Mouse (Mus musculus) intestine, embryonic 14.5 days (tissue): ENCODE results near the gene Mmp24. TPM values are rescaled to one million over a fixed set of nuclear protein-coding genes. Genes with fewer than 3 reads are reported as not detected.

ENCODE experiments used
- ATAC-seq: fragments of 200-750 bp; cut with Nextera tagmentation; replicated peaks from 2 replicates; pipeline ENCODE4 v1.8.0; 2017; ENCODE audit warnings: low read depth, moderate number of reproducible peaks, moderate TSS enrichment, moderate library complexity; ENCODE audit not compliant: low FRiP score, low TSS enrichment
- DNase-seq: peaks from one replicate; pipeline ENCODE4 v3.0.0-alpha.2; 2018; ENCODE audit warnings: low spot score
- H3K27ac ChIP-seq: fragments of 300-500 bp; sonication (generic); 2 replicates; pipeline ENCODE4 v1.5.1; 2014; ENCODE audit warnings: low read depth, mild to moderate bottlenecking, control low read depth
- H3K27me3 ChIP-seq: fragments of 300-500 bp; sonication (generic); replicated peaks from 2 replicates; pipeline ENCODE4 v1.6.1; 2014; ENCODE audit warnings: low read length, control low read depth; ENCODE audit not compliant: control insufficient read depth, insufficient read depth
- H3K36me3 ChIP-seq: fragments of 300-500 bp; sonication (generic); 2 replicates; pipeline ENCODE4 v1.6.1; 2014; ENCODE audit warnings: low read length, control low read depth; ENCODE audit not compliant: control insufficient read depth, insufficient read depth
- H3K4me1 ChIP-seq: fragments of 300-500 bp; sonication (generic); replicated peaks from 2 replicates; pipeline ENCODE4 v1.6.1; 2014; ENCODE audit warnings: low read length, control low read depth, mixed read lengths; ENCODE audit not compliant: control insufficient read depth, insufficient read depth
- H3K4me2 ChIP-seq: fragments of 300-500 bp; sonication (generic); 2 replicates; pipeline ENCODE4 v1.6.1; 2014; ENCODE audit warnings: low read length
- H3K4me3 ChIP-seq: fragments of 300-500 bp; sonication (generic); 2 replicates; pipeline ENCODE4 v1.5.1; 2014; ENCODE audit warnings: low read depth, low read length, control low read depth, mixed read lengths
- H3K9ac ChIP-seq: fragments of 300-500 bp; sonication (generic); 2 replicates; pipeline ENCODE4 v1.6.1; 2014; ENCODE audit warnings: mild to moderate bottlenecking, low read length
- H3K9me3 ChIP-seq: fragments of 300-500 bp; sonication (generic); 2 replicates; pipeline ENCODE4 v1.6.1; 2016; ENCODE audit warnings: low read length, control low read depth; ENCODE audit not compliant: control insufficient read depth
- WGBS: fragments of 180-500 bp; shearing (Covaris S2); extraction: QIAGEN DNeasy Blood & Tissue Kit; methylation state at CpG from one replicate; pipeline ENCODE4 v1.1.7; 2014; 5-methylcytosine and 5-hydroxymethylcytosine counted together
- polyA plus RNA-seq: library from polyadenylated mRNA; unstranded; fragments of >200 nt; fragmentation: Nextera tagmentation; extraction: Ambion mirVana; gene quantifications from 2 replicates; pipeline ENCODE4 v1.2.1, GENCODE M21; 2014

Mmp24 gene
- polyA plus RNA-seq, 1 experiment from 2014 or later = 0.55 TPM

DNA sequence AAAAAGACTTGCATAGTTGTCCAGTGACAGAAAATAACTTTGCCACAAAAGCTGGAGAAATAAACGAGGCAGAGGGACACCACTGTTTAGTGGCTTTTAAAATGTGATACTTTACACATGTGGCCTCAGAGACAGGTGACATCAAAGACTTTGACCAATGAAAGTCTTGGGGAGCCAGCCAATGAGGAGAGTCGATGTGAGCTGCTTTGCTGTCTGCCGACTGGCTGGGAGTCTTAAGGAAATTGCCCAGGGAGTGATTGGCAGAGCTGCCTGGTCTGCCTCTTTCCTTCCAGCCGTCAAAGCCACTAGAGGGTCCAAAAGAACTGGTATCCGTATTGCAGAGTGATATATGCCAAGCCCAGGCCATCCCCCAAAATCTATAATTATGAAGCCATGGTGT is 39.7 kb downstream of the Mmp24 start:
- no peak for DNase-seq
- Histone ChIP-seq H3K27ac (no peak overlapping the region), H3K4me3 (no peak overlapping the region), H3K36me3 (peaks cover 2% of the 10 kb centered on the region; the same call in 1 of the 2 replicates), H3K9me3 (no peaks in the 10 kb centered on the region), H3K4me2 (no peak overlapping the region), H3K9ac (no peak overlapping the region), H3K4me1 (peaks cover 9% of the 10 kb centered on the region; the same call in 1 of the 2 replicates), H3K27me3 (no peaks in the 10 kb centered on the region)
- 28% methylated on average over 5 of the region's 5 CpGs for WGBS
- no peak for ATAC-seq

- WGBS = 93% methylated on average over 1 of the region's 1 CpGs
- no peaks in the 10 kb centered on the region for H3K9me3 ChIP-seq
- H3K27me3 ChIP-seq = no peaks in the 10 kb centered on the region
- H3K27ac ChIP-seq = no peak overlapping the region
- no peak for ATAC-seq
- DNase-seq = no peak
- H3K4me3 ChIP-seq = no peak overlapping the region
- peaks cover 16% of the 10 kb centered on the region for H3K36me3 ChIP-seq
- H3K4me1 ChIP-seq = peaks cover 9% of the 10 kb centered on the region; the same call in 1 of the 2 replicates
- H3K9ac ChIP-seq = no peak overlapping the region
- H3K4me2 ChIP-seq = no peak overlapping the region
These were observed 41.0 kb downstream of the Mmp24 start for GRCm38 (mm10) chr2:155816179-155816578.

DNA sequence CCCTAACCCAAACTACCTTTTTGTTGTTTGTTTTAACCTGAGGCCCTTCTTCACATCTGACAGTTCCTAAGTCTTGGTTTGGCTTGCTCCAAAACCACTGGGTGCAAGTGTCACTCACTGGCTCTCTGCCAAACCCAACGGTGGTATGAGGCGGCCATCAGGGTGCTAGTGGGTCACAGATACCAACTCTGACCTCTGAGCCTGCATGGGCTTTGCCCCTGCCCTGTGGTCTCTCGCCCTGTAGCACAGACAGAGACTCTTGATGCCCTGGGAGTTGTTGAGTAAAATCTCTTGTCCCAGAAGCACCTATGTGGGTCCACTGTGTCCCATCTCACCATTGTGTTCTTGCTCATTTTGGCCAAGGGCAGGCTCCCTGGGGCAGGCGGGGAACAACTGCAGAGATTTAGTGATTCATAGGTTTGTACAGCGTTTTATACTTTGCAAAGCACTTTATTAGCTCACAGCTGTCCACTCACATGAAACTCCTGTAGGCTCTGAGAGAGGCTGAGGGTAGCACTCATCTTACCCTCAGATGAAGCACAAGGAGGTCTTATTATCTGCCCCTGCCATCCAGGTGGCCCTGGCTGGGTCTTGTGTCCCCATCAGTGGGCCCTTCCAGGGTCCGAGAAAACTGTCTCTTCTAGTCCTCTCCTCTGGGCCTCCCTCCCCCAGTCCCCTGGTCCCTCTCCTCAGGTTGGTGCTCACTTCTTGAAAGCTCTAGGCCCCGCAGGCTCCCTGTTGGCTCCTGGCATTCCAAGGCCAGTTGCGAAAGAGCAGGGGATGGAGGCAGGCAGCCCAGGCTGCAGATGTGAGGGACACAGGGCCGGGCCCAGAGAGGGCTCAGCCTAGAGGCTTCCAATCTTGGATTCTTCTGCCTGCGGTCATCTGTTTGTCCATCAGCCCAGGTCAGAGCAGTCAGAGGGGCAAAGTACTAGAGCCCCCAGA is 42.4 kb downstream of the Mmp24 start:
- WGBS = 78% methylated on average over 10 of the region's 10 CpGs
- no peak overlapping the region for H3K4me3 ChIP-seq
- H3K9ac ChIP-seq = peak overlapping the region; percentile 69; the same call in 1 of the 2 replicates
- H3K27ac ChIP-seq = no peak overlapping the region
- H3K36me3 ChIP-seq = peaks cover 29% of the 10 kb centered on the region
- no peaks in the 10 kb centered on the region for H3K27me3 ChIP-seq
- no peak for ATAC-seq
- no peak for DNase-seq
- peaks cover 9% of the 10 kb centered on the region; the same call in 1 of the 2 replicates for H3K4me1 ChIP-seq
- 0 out of 2 replicates have a peak overlapping the region, but pooled peaks have one; percentile 96 for H3K4me2 ChIP-seq
- no peaks in the 10 kb centered on the region for H3K9me3 ChIP-seq

DNA sequence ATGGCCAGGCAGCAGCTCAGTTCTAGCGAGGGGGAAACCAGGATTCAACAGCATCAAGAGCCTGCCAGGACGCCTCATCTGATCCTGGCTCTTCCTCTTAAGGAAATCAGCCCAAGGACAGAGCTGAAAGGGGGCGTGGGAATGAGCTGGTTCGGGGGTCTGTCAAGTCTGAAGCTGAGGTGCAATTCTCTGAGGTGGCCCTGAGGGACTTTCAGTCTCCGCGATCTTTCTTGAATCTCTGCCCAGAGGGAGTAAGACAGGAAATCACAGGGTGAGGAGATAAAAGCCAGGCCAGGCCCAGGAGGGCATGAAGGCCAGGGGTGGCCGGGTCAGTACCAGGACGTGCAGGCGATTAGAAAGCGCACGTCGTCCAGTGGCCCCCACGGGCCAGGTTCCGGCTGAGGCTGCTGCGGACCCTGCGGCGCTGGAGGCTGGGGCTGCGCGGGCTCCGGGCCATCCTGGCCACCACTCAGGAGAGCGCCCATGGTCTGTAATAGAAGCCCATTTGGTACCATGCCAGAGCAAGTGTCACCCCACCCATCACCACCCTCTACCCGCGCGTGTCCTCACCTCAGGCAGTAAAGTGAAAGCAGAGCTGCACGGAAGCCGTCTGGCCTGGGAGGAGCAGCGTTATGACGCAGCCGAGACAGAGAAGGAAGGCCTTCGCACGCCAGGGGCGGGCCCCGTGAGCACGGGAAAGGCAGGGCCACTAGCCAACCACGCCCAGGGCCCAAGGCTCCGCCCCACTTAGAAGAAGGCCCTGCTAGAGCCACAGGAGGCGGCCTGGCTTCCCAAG is 43.7 kb downstream of the Mmp24 start:
- Histone ChIP-seq H3K36me3 (peaks cover 41% of the 10 kb centered on the region), H3K9me3 (no peaks in the 10 kb centered on the region), H3K9ac (peak overlapping the region; percentile 69), H3K27me3 (no peaks in the 10 kb centered on the region), H3K27ac (peak overlapping the region; percentile 82), H3K4me3 (peak overlapping the region; percentile 74), H3K4me2 (peak overlapping the region; percentile 96), H3K4me1 (peaks cover 9% of the 10 kb centered on the region; the same call in 1 of the 2 replicates)
- 1% methylated on average over 37 of the region's 37 CpGs for WGBS
- ATAC-seq (peak; percentile 92), DNase-seq (peak; percentile 94)

DNA sequence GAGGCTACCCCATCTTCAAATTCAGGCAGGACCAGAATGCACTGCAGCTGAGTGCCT is 44.1 kb downstream of the Mmp24 start, which contains the start of gene BC029722:
BC029722 (minus strand) TSS at position 35 of the 57 bp plus-strand sequence.
- peak within 1 kb of the TSS; percentile 82 for H3K27ac ChIP-seq
- no peaks in the 10 kb centered on the region for H3K27me3 ChIP-seq
- peak within 1 kb of the TSS; percentile 69 for H3K9ac ChIP-seq
- ATAC-seq (no peak), DNase-seq (no peak)
- peaks cover 9% of the 10 kb centered on the region; the same call in 1 of the 2 replicates for H3K4me1 ChIP-seq
- H3K4me3 ChIP-seq = peak within 1 kb of the TSS; percentile 74
- H3K9me3 ChIP-seq = no peaks in the 10 kb centered on the region
- peaks cover 44% of the 10 kb centered on the region for H3K36me3 ChIP-seq
- H3K4me2 ChIP-seq = peak within 1 kb of the TSS; percentile 96

DNA sequence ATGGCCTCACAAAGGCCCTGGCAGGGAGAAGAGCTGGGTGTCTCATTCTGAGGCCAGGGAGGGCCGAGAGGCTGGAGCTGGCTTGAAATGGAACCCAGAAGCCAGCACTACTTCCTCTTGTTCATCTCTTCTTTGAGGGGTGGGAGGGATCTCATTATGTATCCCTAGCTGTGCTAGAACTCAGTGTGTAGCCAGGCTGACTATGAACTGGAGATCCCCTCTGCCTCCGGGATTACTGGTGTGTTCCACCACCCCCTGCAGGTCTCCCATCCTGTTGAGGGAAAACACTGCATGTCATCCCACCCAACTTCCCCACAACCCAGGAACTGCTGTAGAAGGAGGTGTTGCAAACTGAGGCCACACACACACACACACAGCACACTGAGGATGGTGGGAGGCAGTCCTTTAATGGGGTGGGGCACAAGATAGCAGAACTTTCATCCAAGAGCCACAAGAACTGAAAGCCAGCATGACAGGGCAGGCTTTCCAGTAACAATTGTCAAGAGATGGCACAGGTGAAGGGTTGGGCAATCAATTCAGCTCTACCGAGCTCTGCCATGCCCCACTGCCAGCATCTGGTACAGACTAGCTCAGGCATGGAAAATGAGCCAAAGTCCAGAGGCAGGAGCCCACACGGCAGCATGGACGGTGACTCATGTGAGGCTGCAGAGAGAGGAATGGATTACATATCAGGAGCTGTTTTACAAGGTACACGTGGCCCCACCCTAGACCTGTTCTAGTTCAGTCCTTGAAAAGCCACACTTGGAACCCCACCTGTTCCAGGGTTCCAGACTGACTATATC is 44.5 kb downstream of the Mmp24 start:
- DNase-seq = peak; percentile 63
- Histone ChIP-seq H3K27me3 (no peaks in the 10 kb centered on the region), H3K4me3 (peak overlapping the region; percentile 74), H3K9ac (peak overlapping the region; percentile 69), H3K4me1 (peaks cover 9% of the 10 kb centered on the region; the same call in 1 of the 2 replicates), H3K4me2 (peak overlapping the region; percentile 96), H3K9me3 (no peaks in the 10 kb centered on the region), H3K36me3 (peaks cover 44% of the 10 kb centered on the region), H3K27ac (peak overlapping the region; percentile 82)
- peak; percentile 55 for ATAC-seq
- WGBS = 50% methylated on average over 6 of the region's 6 CpGs

DNA sequence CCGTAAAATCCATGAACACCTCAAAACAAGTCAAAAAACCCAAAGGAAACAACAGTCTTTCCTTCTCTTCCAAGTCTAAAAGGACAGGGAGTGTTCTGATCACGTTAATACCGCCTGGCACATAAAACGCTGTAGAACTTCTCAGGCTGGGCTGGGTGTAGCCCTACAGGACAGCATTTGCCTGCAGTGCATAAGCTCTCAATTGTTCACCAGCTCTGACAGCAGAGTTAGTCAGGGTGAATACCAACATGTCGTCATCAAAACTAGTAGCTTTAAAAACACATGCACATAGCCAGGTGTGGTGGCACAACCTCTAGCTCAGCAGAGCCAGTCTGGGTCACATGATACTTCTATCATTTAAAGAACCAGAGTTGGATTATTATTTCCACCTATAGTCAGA is 45.6 kb downstream of the Mmp24 start:
- Histone ChIP-seq H3K9ac (no peak overlapping the region), H3K4me3 (no peak overlapping the region), H3K4me2 (no peak overlapping the region), H3K36me3 (peaks cover 47% of the 10 kb centered on the region), H3K4me1 (peaks cover 17% of the 10 kb centered on the region), H3K27me3 (no peaks in the 10 kb centered on the region), H3K27ac (no peak overlapping the region), H3K9me3 (no peaks in the 10 kb centered on the region)
- DNase-seq (no peak), ATAC-seq (no peak)
- WGBS = 92% methylated on average over 5 of the region's 5 CpGs

- DNase-seq = no peak
- WGBS = 94% methylated on average over 8 of the region's 8 CpGs
- H3K4me3 ChIP-seq = no peak overlapping the region
- H3K9me3 ChIP-seq = no peaks in the 10 kb centered on the region
- no peaks in the 10 kb centered on the region for H3K27me3 ChIP-seq
- H3K9ac ChIP-seq = no peak overlapping the region
- ATAC-seq = no peak
- no peak overlapping the region for H3K4me2 ChIP-seq
- peaks cover 25% of the 10 kb centered on the region for H3K4me1 ChIP-seq
- H3K27ac ChIP-seq = no peak overlapping the region
- H3K36me3 ChIP-seq = peaks cover 47% of the 10 kb centered on the region
These were observed 48.6 kb downstream of the Mmp24 start for GRCm38 (mm10) chr2:155823722-155824121.
